Mouse (Mus musculus) left cerebral cortex, adult 2 months (tissue): Measurements from ENCODE around the gene Gm44965. TPM values are rescaled to one million over a fixed set of nuclear protein-coding genes. Genes with fewer than 3 reads are reported as not detected.
A peak's percentile ranks its signal among the peaks of the same experiment; 100 is the strongest.
"Not testable (repeated sequence)": the region's sequence is repeated elsewhere in the genome, so short reads cannot be mapped to it uniquely, and the experiment has no call there.

Experiments used
- DNase-seq, 2 experiments: peaks; one replicate each; pipeline ENCODE4 v3.0.0; 2021 to 2022; ENCODE audit warnings: low spot score in 2 of 2, mixed read lengths in 1 of 2; ENCODE audit errors: extremely low spot score in 1 of 2
- H3K27ac ChIP-seq: fragments of 200-600 bp; 2 replicates; pipeline ENCODE4 v1.8.1; 2022
- H3K4me3 ChIP-seq: fragments of 200-600 bp; 2 replicates; pipeline ENCODE4 v1.8.1; 2022
- CTCF ChIP-seq: fragments of 200-600 bp; IDR thresholded peaks from 2 replicates; pipeline ENCODE4 v1.8.1; 2022; ENCODE audit warnings: antibody characterized with exemption, mild to moderate bottlenecking, moderate library complexity
- intact Hi-C: fragments of 180-260 bp; cut with DNase I; formaldehyde crosslinking; loops from one replicate; pipeline ENCODE4 v1.15.1; 2025
- total RNA-seq, 2 experiments: library from RNA; stranded (reverse); gene quantifications; 2 replicates each; pipeline ENCODE4 v1.2.3; 2021

Gm44965 gene
- total RNA-seq, 2 experiments from 2014 or later: not detected

- no peak for TF ChIP-seq CTCF
- intact Hi-C loops: no loop called here
- H3K4me3 ChIP-seq: peak overlapping the region; percentile 99
- peak; percentile 38 to 44 for DNase-seq
- peak overlapping the region; percentile 93 for H3K27ac ChIP-seq
Measured at GRCm38 (mm10) chr6:48602080-48602741, 8.5 kb downstream of the Gm44965 start.

GRCm38 (mm10) chr6:48608124-48608523, 14.4 kb downstream of the Gm44965 start:
- Histone ChIP-seq H3K27ac (no peak overlapping the region), H3K4me3 (no peak overlapping the region)
- intact Hi-C loops: no loop called here
- no peak for DNase-seq
- TF ChIP-seq CTCF: no peak

GRCm38 (mm10) chr6:48609512-48609911, 15.8 kb downstream of the Gm44965 start:
- DNase-seq: no peak

GRCm38 (mm10) chr6:48610657-48611056, 16.9 kb downstream of the Gm44965 start:
- no peak overlapping the region for H3K27ac ChIP-seq
- TF ChIP-seq CTCF: peak; percentile 28
- no peak overlapping the region for H3K4me3 ChIP-seq
- DNase-seq: no peak
- intact Hi-C loops: no loop called here

More at GRCm38 (mm10) chr6:48609512-48609911, 15.8 kb downstream of the Gm44965 start:
- TF ChIP-seq CTCF: no peak
- intact Hi-C loops: no loop called here
- Histone ChIP-seq H3K27ac (no peak overlapping the region), H3K4me3 (no peak overlapping the region)

DNA sequence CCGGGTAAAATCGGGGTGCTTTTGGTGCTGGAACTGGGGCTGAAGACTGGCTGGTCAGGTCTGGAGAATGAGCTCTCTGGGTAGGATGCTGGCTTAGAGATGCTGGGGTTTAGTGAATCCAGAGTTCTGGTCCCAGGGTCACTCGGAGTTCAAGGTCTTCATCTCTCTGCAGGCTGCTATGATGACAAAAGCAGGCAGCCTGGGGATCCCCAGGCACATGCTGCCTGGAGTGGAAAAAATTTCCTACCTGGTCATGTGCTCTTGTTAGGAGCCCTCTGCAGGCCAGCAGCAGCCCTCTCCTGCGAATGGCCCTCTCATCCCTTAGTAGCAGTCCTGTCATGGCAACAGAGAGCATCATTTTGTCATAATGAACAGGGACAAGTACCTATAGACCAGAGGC, 19.7 kb downstream of the Gm44965 start:
- TF ChIP-seq CTCF: no peak
- Histone ChIP-seq H3K27ac (no peak overlapping the region), H3K4me3 (no peak overlapping the region)
- no peak for DNase-seq
- intact Hi-C loops: no loop called here

DNA sequence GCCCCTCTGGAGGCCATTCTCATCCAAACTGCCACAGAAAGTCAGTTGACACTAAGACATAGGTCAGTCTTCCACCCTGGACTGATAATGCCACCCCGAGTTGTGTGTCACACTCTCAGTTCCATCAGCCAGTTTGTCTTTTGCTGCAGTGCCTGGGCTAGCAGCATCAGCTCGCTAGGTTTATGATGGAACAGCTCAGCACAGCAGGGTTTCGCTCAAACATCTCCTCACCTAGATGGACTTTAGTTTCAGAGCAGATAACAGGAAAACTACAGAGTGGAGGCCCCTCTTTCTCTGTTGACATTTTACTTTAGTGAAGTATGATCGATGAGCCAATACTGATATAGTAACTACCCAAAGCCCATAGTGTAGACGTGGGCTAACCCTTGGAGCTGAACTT, 21.0 kb downstream of the Gm44965 start:
- no peak overlapping the region for H3K27ac ChIP-seq
- no peak overlapping the region for H3K4me3 ChIP-seq
- no peak for DNase-seq
- intact Hi-C loops: no loop called here
- no peak for TF ChIP-seq CTCF

DNA sequence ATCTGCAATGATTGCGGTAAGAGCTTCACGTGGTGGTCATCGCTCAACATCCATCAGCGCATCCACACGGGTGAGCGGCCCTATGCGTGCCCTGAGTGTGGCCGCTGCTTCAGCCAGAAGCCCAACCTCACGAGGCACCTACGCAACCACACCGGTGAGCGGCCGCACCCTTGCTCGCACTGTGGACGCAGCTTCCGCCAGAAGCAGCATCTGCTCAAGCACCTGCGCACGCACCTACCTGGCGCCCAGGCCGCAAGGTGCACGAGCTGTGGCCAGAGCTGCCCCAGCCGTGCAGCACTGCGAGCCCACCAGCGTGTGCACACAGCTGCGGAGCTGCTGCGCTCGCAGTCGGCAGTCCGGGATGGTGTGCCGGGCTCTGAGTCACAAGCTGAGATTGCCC, 26.3 kb downstream of the Gm44965 start:
- no peak for DNase-seq
- no peak for TF ChIP-seq CTCF
- H3K4me3 ChIP-seq: no peak overlapping the region
- H3K27ac ChIP-seq: no peak overlapping the region
- intact Hi-C loops: no loop called here

GRCm38 (mm10) chr6:48622186-48622843, 28.6 kb downstream of the Gm44965 start:
- intact Hi-C loops, DNase-seq: not testable (repeated sequence)

GRCm38 (mm10) chr6:48623460-48623859, 29.7 kb downstream of the Gm44965 start:
- intact Hi-C loops: no loop called here
- DNase-seq: no peak
- H3K4me3 ChIP-seq: no peak overlapping the region
- TF ChIP-seq CTCF: no peak
- no peak overlapping the region for H3K27ac ChIP-seq

More at GRCm38 (mm10) chr6:48622186-48622843, 28.6 kb downstream of the Gm44965 start:
- not testable (repeated sequence) for H3K27ac ChIP-seq, H3K4me3 ChIP-seq

- no peak for TF ChIP-seq CTCF
- DNase-seq: no peak
- peak within 1 kb of the TSS; percentile 87 for H3K27ac ChIP-seq
- H3K4me3 ChIP-seq: peak within 1 kb of the TSS; percentile 76
- intact Hi-C loops: loop anchor here (2.0 kb wide), 1 partner anchor 72 kb away; the partner anchor contains the start of gene Lrrc61
Measured at GRCm38 (mm10) chr6:48626464-48626863, 32.7 kb downstream of the Gm44965 start, which contains the start of gene AI854703. TSS of gene AI854703 (plus strand) at chr6:48626764.

- peak overlapping the region; percentile 87 for H3K27ac ChIP-seq
- TF ChIP-seq CTCF: no peak; the same call in 1 of the 2 replicates
- H3K4me3 ChIP-seq: peak overlapping the region; percentile 76
- intact Hi-C loops: loop anchor here (2.0 kb wide), 1 partner anchor 72 kb away; the partner anchor contains the start of gene Lrrc61
- DNase-seq: peak; percentile 64 to 71
Measured at GRCm38 (mm10) chr6:48626984-48627383, 33.2 kb downstream of the Gm44965 start.

DNA sequence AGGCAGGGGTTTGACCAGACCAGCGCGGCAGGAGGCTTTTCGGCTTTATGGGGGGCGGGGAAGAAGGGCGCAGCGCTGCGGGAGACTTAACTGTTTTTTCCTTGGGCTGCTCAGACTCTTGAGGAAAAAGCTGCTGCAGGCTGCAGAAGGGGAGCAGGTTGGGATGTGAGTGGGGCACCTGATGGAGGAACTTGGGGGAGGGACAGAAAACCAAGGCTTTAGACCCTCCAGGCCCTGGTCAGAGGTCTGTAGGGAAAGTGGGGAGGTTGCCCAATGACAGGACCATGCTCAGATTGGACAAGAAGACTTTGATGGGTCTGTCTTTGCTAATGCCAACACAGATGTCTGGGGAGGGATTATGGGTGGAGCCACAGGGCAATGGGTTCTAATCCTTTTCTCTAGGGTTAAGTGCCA, 33.8 kb downstream of the Gm44965 start:
- intact Hi-C loops: loop anchor here (2.0 kb wide), 1 partner anchor 73 kb away; the partner anchor contains the start of gene Lrrc61
- peak overlapping the region; percentile 76 for H3K4me3 ChIP-seq
- peak overlapping the region; percentile 87 for H3K27ac ChIP-seq
- peak in 1 of 2 experiments; percentile 28 for DNase-seq
- TF ChIP-seq CTCF: no peak
